Mouse (Mus musculus) small intestine, adult 2 months (tissue): ENCODE measurements around the gene Vgll4.

Source experiments
- CTCF ChIP-seq: fragments of 200-500 bp; IDR thresholded peaks from 2 replicates; pipeline ENCODE4 v1.5.1; 2012; ENCODE audit warnings: low read depth, mild to moderate bottlenecking, control low read depth, inconsistent platforms, low read length, moderate library complexity, mixed read lengths; ENCODE audit not compliant: insufficient replicate concordance, insufficient read length; ENCODE audit errors: extremely low read depth
- POLR2A ChIP-seq: fragments of 200-500 bp; IDR thresholded peaks from 2 replicates; pipeline ENCODE4 v1.6.1; 2012; ENCODE audit warnings: low read depth, mild to moderate bottlenecking, control low read depth, inconsistent platforms, low read length, moderate library complexity

- no peak for TF ChIP-seq POLR2A
- TF ChIP-seq CTCF: no peak
These were observed 87.6 kb downstream of the Vgll4 start for GRCm38 (mm10) chr6:114882212-114882611.
